Mouse (Mus musculus) WW6 (cell line): ENCODE measurements around the gene Iqschfp.
"Not testable (repeated sequence)": the region's sequence is repeated elsewhere in the genome, so short reads cannot be mapped to it uniquely, and the experiment has no call there.

Source experiments
- DNase-seq: peaks from one replicate; pipeline ENCODE4 v3.0.0-alpha.2; 2013; ENCODE audit warnings: low read depth, low spot score

Iqschfp gene

GRCm38 (mm10) chr3:68071395-68072386, 179.7 kb downstream of the Iqschfp start:
- DNase-seq: no peak

GRCm38 (mm10) chr3:68077406-68077805, 185.4 kb downstream of the Iqschfp start:
- no peak for DNase-seq

- DNase-seq: no peak
Observed at GRCm38 (mm10) chr3:68085024-68085423, 193.0 kb downstream of the Iqschfp start.

GRCm38 (mm10) chr3:68092108-68092507, 200.1 kb downstream of the Iqschfp start:
- DNase-seq: no peak

- DNase-seq: no peak
Observed at GRCm38 (mm10) chr3:68096724-68097431, 204.8 kb downstream of the Iqschfp start.

- not testable (repeated sequence) for DNase-seq
Observed at GRCm38 (mm10) chr3:68099561-68099960, 207.5 kb downstream of the Iqschfp start.

- DNase-seq: no peak
Observed at GRCm38 (mm10) chr3:68101343-68101742, 209.3 kb downstream of the Iqschfp start.

- DNase-seq: no peak
Observed at GRCm38 (mm10) chr3:68105081-68105685, 213.2 kb downstream of the Iqschfp start.

GRCm38 (mm10) chr3:68121338-68121737, 229.3 kb downstream of the Iqschfp start:
- no peak for DNase-seq

GRCm38 (mm10) chr3:68126284-68126856, 234.3 kb downstream of the Iqschfp start:
- DNase-seq: no peak

GRCm38 (mm10) chr3:68130386-68130785, 238.4 kb downstream of the Iqschfp start:
- DNase-seq: no peak

GRCm38 (mm10) chr3:68138833-68139627, 247.0 kb downstream of the Iqschfp start:
- DNase-seq: no peak

- DNase-seq: no peak
Observed at GRCm38 (mm10) chr3:68150688-68151087, 258.7 kb downstream of the Iqschfp start.

GRCm38 (mm10) chr3:68160175-68160574, 268.1 kb downstream of the Iqschfp start:
- no peak for DNase-seq

- no peak for DNase-seq
Observed at GRCm38 (mm10) chr3:68160760-68161159, 268.7 kb downstream of the Iqschfp start.

- no peak for DNase-seq
Observed at GRCm38 (mm10) chr3:68178248-68178647, 286.2 kb downstream of the Iqschfp start.

- no peak for DNase-seq
Observed at GRCm38 (mm10) chr3:68187471-68187870, 295.4 kb downstream of the Iqschfp start.

- DNase-seq: no peak
Observed at GRCm38 (mm10) chr3:68189100-68189499, 297.1 kb downstream of the Iqschfp start.

GRCm38 (mm10) chr3:68196933-68197332, 304.9 kb downstream of the Iqschfp start:
- no peak for DNase-seq

GRCm38 (mm10) chr3:68201214-68201613, 309.2 kb downstream of the Iqschfp start:
- no peak for DNase-seq
